26 mouse cellular contexts compared by ENCODE assay signal in genomic region chr13:95160211-95160610, GRCm38 (mm10).
"Had no signal": no experiment of that assay in that cellular context is flagged by ENCODE, and none has a peak within 500 bp of the region (broad histone marks: within the 10 kb centered on the region; RNA-seq: fewer than 3 reads in every experiment).

No protein-coding gene starts in this region.

- DNase-seq: gastrocnemius, adult 2 months; gastrocnemius, postnatal 14 days; gastrocnemius, postnatal 36 days; heart, adult 11 months; heart, adult 2 months; heart, postnatal 14 days; heart, postnatal 36 days; kidney, adult 18-20 months; kidney, adult 8-10 months; kidney, postnatal 10 days; kidney, postnatal 25 days; kidney, postnatal 4 days; liver had no signal

- H3K9ac ChIP-seq: heart, embryonic 13.5 days; heart, embryonic 15.5 days; hindbrain, embryonic 14.5 days; intestine, embryonic 15.5 days; limb, embryonic 12.5 days had no signal

- H3K4me3 ChIP-seq: gastrocnemius, adult 2 months; heart, adult 2 months; heart, embryonic 13.5 days; heart, embryonic 15.5 days; intestine, embryonic 15.5 days; layer of hippocampus, adult 2 months; left cerebral cortex, adult 2 months; limb, embryonic 10.5 days; limb, embryonic 12.5 days had no signal

- H3K9me3 ChIP-seq: heart, embryonic 13.5 days; heart, embryonic 15.5 days; intestine, embryonic 15.5 days; limb, embryonic 10.5 days; limb, embryonic 12.5 days had no signal

- H3K4me2 ChIP-seq: heart, embryonic 11.5 days; heart, embryonic 13.5 days; heart, embryonic 15.5 days; hindbrain, embryonic 14.5 days; intestine, embryonic 15.5 days; limb, embryonic 12.5 days; liver, embryonic 11.5 days had no signal

- ATAC-seq: hindbrain, embryonic 16.5 days; inflammation-experienced regulatory T-cells, adult 6 months; intestine, embryonic 15.5 days; intestine, postnatal 0 days had no signal

- H3K27ac ChIP-seq: gastrocnemius, adult 2 months; heart, adult 2 months; heart, embryonic 13.5 days; heart, embryonic 15.5 days; hindbrain, embryonic 14.5 days; intestine, embryonic 15.5 days; layer of hippocampus, adult 2 months; limb, embryonic 10.5 days; limb, embryonic 12.5 days had no signal

- H3K27me3 ChIP-seq: heart, embryonic 13.5 days; heart, embryonic 15.5 days; intestine, embryonic 15.5 days; limb, embryonic 12.5 days had no signal

- H3K36me3 ChIP-seq: heart, embryonic 13.5 days; heart, embryonic 15.5 days; intestine, embryonic 15.5 days; limb, embryonic 10.5 days; limb, embryonic 12.5 days had no signal

- H3K4me1 ChIP-seq: heart, embryonic 13.5 days; heart, embryonic 15.5 days; intestine, embryonic 15.5 days; limb, embryonic 10.5 days; limb, embryonic 12.5 days had no signal
